Mouse (Mus musculus) liver, adult 2 months (tissue): ENCODE data around the gene Cldn24.

ENCODE experiments used
- CTCF ChIP-seq: fragments of 200-500 bp; IDR thresholded peaks from 2 replicates; pipeline ENCODE4 v1.5.1; 2011; ENCODE audit warnings: low read depth, low read length, control low read depth
- POLR2A ChIP-seq: fragments of 200-500 bp; IDR thresholded peaks from 2 replicates; pipeline ENCODE4 v1.6.1; 2011; ENCODE audit warnings: low read length, control low read depth; ENCODE audit not compliant: insufficient read depth; ENCODE audit errors: extremely low read depth

GRCm38 (mm10) chr8:47825596-47825995 lies 3.7 kb downstream of the Cldn24 start:
- TF ChIP-seq CTCF (no peak), POLR2A (no peak)
